Mouse (Mus musculus): ENCODE results near the gene Rprd1b.
"Not testable (repeated sequence)": the region's sequence is repeated elsewhere in the genome, so short reads cannot be mapped to it uniquely, and the experiment has no call there.

GRCm38 (mm10) chr2:158055383-158055782, 27.1 kb downstream of the Rprd1b start:
- not testable (repeated sequence) for TF ChIP-seq CTCF, EP300 (IDR thresholded peaks at IDR 0.05; ENCODE audit: low read depth)
